Mouse (Mus musculus) stomach, postnatal 0 days (tissue): ENCODE measurements around the gene Patj.

Experiments
- CTCF ChIP-seq: IDR thresholded peaks from 2 replicates; pipeline ENCODE4 v1.5.1; 2016; ENCODE audit warnings: antibody characterized with exemption, low read depth, mild to moderate bottlenecking, moderate library complexity
- EP300 ChIP-seq: optimal IDR thresholded peaks from 2 replicates; pipeline ENCODE3; 2016; ENCODE audit warnings: antibody characterized with exemption

DNA sequence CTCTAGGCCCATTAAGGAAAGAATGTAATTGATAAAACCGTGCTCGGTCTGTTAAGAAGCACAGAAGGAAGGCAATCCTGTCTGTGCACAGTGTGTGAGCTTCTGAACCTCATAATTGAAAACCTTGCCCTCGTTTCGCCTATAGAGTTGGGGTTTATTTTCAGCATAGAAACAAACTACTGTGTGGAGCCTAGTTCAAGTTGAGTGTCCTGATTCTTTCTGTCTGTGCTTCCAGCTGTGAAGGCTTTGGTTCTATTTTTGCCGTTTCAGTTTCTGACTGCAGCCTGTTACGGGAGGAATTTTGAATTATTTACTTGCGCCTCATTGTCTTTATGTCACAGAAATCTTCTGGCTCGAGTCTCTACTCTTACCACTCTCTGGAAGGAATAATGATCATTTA lies 185.9 kb downstream of the Patj start:
- TF ChIP-seq CTCF (no peak), EP300 (no peak)
